Mouse (Mus musculus): ENCODE measurements around the gene Hadh.

The Hadh gene

DNA sequence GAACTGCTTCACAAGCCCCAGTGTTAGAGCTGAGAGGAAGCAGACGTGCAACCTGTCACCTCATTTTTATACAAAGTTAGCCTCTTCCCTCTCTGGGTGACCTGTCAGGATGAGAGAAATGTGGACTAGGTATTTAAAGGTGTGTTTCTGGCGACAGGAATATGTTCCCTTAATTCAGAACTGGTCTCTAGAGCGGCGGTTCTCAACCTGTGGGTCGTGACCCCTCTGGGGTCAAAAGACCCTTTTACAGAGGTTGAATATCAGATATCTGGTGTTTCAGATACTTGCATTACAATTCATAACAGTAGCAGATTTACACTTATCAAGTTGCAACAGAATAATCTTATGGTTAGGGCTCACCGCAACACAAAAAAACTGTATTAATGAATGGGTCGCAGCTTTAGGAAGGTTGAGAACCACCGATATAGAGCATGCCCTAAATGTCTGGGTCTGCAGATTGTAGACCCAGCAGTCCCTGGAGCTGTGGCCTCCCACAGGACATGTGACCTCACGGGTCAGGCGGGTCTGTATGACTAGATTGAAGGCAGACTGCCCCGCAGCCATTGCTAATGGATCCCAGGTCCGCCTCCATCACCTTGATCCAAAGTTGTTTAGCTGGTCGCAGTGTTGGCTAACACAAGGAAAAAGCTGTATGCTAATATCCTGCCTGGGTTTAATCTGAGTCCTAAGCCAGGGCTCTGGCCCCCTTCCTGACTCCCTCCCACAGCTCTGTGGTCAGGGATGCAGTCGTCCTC lies 53.1 kb downstream of the Hadh start:
- no peak for DNase-seq (ENCODE audit: low spot score in 2 of 2)

DNA sequence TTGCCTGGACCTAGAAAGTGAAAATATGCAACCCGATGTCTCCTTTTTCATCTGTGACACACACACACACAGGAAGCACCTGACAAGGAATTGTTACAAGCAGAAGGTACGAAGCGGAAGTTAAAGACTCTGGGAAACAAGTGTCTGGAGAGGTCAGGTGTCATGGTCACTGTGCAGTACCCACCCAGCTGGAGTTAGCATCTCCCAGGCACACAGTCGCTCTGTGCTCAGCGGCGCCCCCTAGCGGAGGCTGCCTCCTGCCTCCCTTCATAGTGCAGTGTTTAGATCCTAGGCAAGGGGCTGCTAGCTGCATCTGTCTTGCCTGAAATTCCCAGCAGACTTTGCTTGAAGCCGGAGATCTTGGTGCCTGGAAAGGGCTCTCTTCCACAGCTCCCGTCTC lies 57.1 kb downstream of the Hadh start:
- no peak for DNase-seq (ENCODE audit: low spot score in 2 of 2)

GRCm38 (mm10) chr3:131214060-131214658 lies 57.7 kb downstream of the Hadh start:
- no peak for DNase-seq (ENCODE audit: low spot score in 2 of 2)

- no peak for DNase-seq (ENCODE audit: low spot score in 2 of 2)
Observed at GRCm38 (mm10) chr3:131212200-131212599, 59.7 kb downstream of the Hadh start.

- no peak for DNase-seq (ENCODE audit: low spot score in 2 of 2)
Observed at GRCm38 (mm10) chr3:131208265-131208891, 63.5 kb downstream of the Hadh start.

DNA sequence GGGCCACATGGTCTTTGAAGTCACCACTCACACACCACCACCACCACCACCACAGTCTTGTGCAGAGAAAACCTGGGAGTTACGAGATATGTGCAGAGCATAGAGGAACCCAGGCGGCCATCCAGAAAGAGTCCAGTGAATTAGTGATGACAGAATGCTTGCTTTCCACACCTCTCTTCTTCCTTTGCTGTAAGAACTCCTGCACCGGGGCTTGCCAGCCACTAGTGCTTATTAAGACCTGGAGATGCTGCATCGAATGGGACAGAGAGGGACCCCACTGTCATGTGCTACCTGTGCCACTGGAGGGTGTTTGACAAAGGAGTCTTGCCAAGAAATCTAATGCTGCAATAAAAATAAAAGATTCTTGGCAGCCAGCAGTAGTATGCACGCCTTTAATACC lies 64.1 kb downstream of the Hadh start:
- DNase-seq (ENCODE audit: low spot score in 2 of 2) = no peak

- no peak for DNase-seq (ENCODE audit: low spot score in 2 of 2)
Observed at GRCm38 (mm10) chr3:131202311-131202710, 69.6 kb downstream of the Hadh start.

DNA sequence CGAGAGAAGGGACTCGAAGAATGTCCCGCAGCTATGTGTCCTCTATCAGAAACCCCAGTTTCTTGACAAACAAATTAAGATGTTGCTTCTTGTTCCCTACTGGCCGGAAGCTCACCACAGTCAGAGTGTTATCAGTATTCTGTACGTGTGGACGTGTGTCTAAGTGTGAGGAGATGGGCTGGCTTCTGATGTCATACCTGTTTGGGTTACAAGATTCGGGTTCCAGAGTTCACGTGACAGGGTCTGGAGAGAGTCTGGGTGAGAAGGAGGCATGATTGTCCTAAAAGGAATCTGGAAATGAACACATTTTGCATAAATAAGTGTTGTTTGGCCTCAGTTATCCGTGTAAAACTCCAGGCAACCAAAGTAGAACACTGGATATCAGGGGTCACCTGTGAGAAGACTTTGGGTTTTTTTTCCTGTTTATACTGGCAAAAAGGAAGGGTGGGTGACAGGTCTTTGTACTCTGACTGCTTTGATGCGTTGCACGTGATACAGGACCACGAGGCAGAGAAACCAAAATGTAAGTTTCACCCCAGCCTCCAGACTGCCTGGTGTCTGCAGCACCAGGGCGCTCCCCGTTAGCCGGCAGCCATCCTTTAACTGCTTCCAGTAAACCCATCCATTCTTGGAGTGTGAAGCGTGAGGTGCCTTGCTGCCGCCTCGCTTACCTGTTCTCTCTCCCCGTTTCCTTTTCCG lies 72.2 kb downstream of the Hadh start:
- no peak for DNase-seq (ENCODE audit: low spot score in 2 of 2)

- no peak for DNase-seq (ENCODE audit: low spot score in 2 of 2)
Observed at GRCm38 (mm10) chr3:131198991-131199390, 72.9 kb downstream of the Hadh start.

DNA sequence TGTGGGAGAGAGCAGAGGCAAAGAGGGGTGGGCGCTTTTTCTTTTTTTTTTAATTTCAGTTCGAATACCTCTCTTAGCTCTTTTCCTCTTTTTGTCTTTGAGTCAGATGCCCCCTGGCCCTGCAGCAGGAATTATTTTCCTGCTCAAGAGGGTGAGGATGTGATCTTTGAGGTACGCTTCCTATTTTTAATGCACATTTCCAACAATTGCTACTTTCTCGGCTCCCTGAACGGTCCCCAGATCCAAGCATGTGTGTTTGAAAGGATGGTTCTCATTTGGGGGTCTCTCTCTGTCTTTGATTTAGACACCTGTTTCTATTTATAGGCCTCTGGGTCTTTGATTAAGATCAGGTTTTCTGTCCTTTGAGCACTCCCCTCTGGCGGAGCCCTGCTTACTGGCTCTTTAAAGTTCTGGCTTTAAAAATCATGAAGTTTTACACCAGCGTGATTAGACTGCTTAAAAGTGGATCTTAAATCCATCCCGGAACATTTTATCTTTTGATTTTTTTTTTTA lies 75.3 kb downstream of the Hadh start:
- DNase-seq (ENCODE audit: low spot score in 2 of 2) = no peak

DNA sequence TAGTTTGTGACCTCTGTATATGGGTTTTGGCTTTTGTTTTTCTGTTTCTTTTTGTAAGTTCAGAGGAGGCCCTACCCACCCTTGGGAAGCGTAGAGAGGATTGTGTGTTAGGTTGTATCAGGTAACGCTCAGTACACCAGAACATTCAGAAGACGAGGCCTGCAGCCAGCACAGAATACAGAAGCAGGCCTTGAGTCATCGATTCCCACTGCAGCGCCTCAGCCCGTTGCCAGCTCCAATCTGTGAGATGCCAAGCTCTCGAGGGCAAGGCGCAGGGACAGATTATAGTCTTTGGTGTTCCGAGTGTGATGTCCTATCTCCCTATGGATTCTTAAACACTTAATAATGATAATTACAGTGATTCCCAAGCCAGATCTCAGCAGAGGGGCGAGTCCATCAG lies 75.9 kb downstream of the Hadh start:
- DNase-seq (ENCODE audit: low spot score in 2 of 2) = no peak

- no peak for DNase-seq (ENCODE audit: low spot score in 2 of 2)
Observed at GRCm38 (mm10) chr3:131191454-131191853, 80.4 kb downstream of the Hadh start.

GRCm38 (mm10) chr3:131190671-131191367 lies 81.1 kb downstream of the Hadh start:
- DNase-seq (ENCODE audit: low spot score in 2 of 2) = no peak

GRCm38 (mm10) chr3:131190239-131190638 lies 81.7 kb downstream of the Hadh start:
- no peak for DNase-seq (ENCODE audit: low spot score in 2 of 2)

DNA sequence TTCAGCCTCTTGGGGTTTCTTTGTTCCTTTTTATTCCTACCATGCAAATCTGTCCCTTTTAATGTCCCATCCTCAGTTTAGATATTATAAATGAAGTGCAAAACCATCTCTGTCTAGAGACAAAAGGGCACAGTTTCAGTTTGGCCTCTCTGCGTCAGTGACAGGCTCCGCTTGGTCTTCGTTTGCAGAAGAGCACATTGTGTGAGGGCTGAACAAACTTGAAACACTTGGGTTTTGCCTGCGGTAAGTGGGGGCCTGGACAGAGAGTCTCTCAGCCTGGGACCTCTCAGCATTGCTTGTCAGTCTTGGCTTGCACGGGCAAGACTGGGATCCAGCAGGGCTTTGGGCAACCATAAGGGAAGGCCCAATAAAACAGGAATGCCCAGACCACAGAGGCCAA lies 85.7 kb downstream of the Hadh start:
- DNase-seq (ENCODE audit: low spot score in 2 of 2) = no peak
